Mouse (Mus musculus): ENCODE measurements around the gene Cdhr5. TPM values are rescaled to one million over a fixed set of nuclear protein-coding genes. Genes with fewer than 3 reads are reported as not detected.

The Cdhr5 gene
- polyA plus RNA-seq, 1 experiment from 2014 or later: 0.19 TPM

- Histone ChIP-seq H3K4me1 (peaks cover 22% of the 10 kb centered on the region), H3K9ac (no peak overlapping the region), H3K27me3 (no peaks in the 10 kb centered on the region), H3K9me3 (no peaks in the 10 kb centered on the region), H3K4me2 (no peak overlapping the region), H3K27ac (no peak overlapping the region), H3K36me3 (peaks cover 57% of the 10 kb centered on the region), H3K4me3 (no peak overlapping the region)
- no peak for ATAC-seq (ENCODE audit: insufficient number of reproducible peaks, low FRiP score, low TSS enrichment, low read depth)
- WGBS: 96% methylated on average over 10 of the region's 10 CpGs
Observed at GRCm38 (mm10) chr7:141231551-141231950, 45.0 kb downstream of the Cdhr5 start.

GRCm38 (mm10) chr7:141231111-141231510 lies 45.5 kb downstream of the Cdhr5 start:
- no peak overlapping the region for H3K9ac ChIP-seq
- peaks cover 22% of the 10 kb centered on the region for H3K4me1 ChIP-seq
- H3K9me3 ChIP-seq: no peaks in the 10 kb centered on the region
- H3K27ac ChIP-seq: no peak overlapping the region
- no peak overlapping the region for H3K4me3 ChIP-seq
- H3K4me2 ChIP-seq: no peak overlapping the region
- 92% methylated on average over 3 of the region's 3 CpGs for WGBS
- no peak for ATAC-seq (ENCODE audit: insufficient number of reproducible peaks, low FRiP score, low TSS enrichment, low read depth)
- no peaks in the 10 kb centered on the region for H3K27me3 ChIP-seq
- H3K36me3 ChIP-seq: peaks cover 54% of the 10 kb centered on the region

- Histone ChIP-seq H3K9ac (no peak overlapping the region), H3K4me2 (no peak overlapping the region), H3K36me3 (peaks cover 49% of the 10 kb centered on the region), H3K4me3 (no peak overlapping the region), H3K9me3 (no peaks in the 10 kb centered on the region), H3K27me3 (no peaks in the 10 kb centered on the region), H3K27ac (no peak overlapping the region), H3K4me1 (peaks cover 22% of the 10 kb centered on the region)
- WGBS: 95% methylated on average over 4 of the region's 4 CpGs
- no peak for ATAC-seq (ENCODE audit: insufficient number of reproducible peaks, low FRiP score, low TSS enrichment, low read depth)
Observed at GRCm38 (mm10) chr7:141230570-141230969, 46.0 kb downstream of the Cdhr5 start.

GRCm38 (mm10) chr7:141229702-141230101 lies 46.9 kb downstream of the Cdhr5 start:
- H3K4me1 ChIP-seq: peaks cover 22% of the 10 kb centered on the region
- H3K36me3 ChIP-seq: peaks cover 40% of the 10 kb centered on the region
- WGBS: 58% methylated on average over 6 of the region's 6 CpGs
- H3K27ac ChIP-seq: no peak overlapping the region
- peak overlapping the region; percentile 71 for H3K4me2 ChIP-seq
- no peak for ATAC-seq (ENCODE audit: insufficient number of reproducible peaks, low FRiP score, low TSS enrichment, low read depth)
- peak overlapping the region; percentile 97 for H3K9ac ChIP-seq
- H3K4me3 ChIP-seq: peak overlapping the region; percentile 100
- no peaks in the 10 kb centered on the region for H3K27me3 ChIP-seq
- H3K9me3 ChIP-seq: no peaks in the 10 kb centered on the region

- no peaks in the 10 kb centered on the region for H3K27me3 ChIP-seq
- H3K4me3 ChIP-seq: peak within 1 kb of the TSS; percentile 100
- peak within 1 kb of the TSS; percentile 96 for H3K27ac ChIP-seq
- H3K4me2 ChIP-seq: peak within 1 kb of the TSS; percentile 71
- WGBS: under 1% methylated on average over 76 of the region's 76 CpGs
- H3K36me3 ChIP-seq: peaks cover 28% of the 10 kb centered on the region
- peak within 1 kb of the TSS; percentile 97 for H3K9ac ChIP-seq
- H3K9me3 ChIP-seq: no peaks in the 10 kb centered on the region
- peaks cover 22% of the 10 kb centered on the region for H3K4me1 ChIP-seq
- ATAC-seq (ENCODE audit: insufficient number of reproducible peaks, low FRiP score, low TSS enrichment, low read depth): peak; percentile 86
Observed at GRCm38 (mm10) chr7:141228279-141229067, 48.1 kb downstream of the Cdhr5 start, which contains the start of gene Phrf1. Gene Phrf1 (plus strand): TSS chr7:141228784.

- no peak overlapping the region for H3K9ac ChIP-seq
- H3K4me3 ChIP-seq: peak overlapping the region; percentile 100; the same call in 1 of the 2 replicates
- WGBS: 79% methylated on average over 4 of the region's 4 CpGs
- peak overlapping the region; percentile 71; the same call in 1 of the 2 replicates for H3K4me2 ChIP-seq
- 0 out of 2 replicates have a peak overlapping the region, but pooled peaks have one; percentile 96 for H3K27ac ChIP-seq
- H3K27me3 ChIP-seq: no peaks in the 10 kb centered on the region
- H3K36me3 ChIP-seq: peaks cover 21% of the 10 kb centered on the region
- no peaks in the 10 kb centered on the region for H3K9me3 ChIP-seq
- ATAC-seq (ENCODE audit: insufficient number of reproducible peaks, low FRiP score, low TSS enrichment, low read depth): 0 out of 2 replicates have a peak, but pooled peaks have one; percentile 2
- H3K4me1 ChIP-seq: peaks cover 25% of the 10 kb centered on the region
Observed at GRCm38 (mm10) chr7:141227796-141228195, 48.8 kb downstream of the Cdhr5 start.

GRCm38 (mm10) chr7:141226535-141226934 lies 50.1 kb downstream of the Cdhr5 start:
- WGBS: 81% methylated on average over 6 of the region's 6 CpGs
- H3K4me1 ChIP-seq: peaks cover 36% of the 10 kb centered on the region

GRCm38 (mm10) chr7:141222696-141223215 lies 53.8 kb downstream of the Cdhr5 start:
- Histone ChIP-seq H3K9me3 (no peaks in the 10 kb centered on the region), H3K9ac (no peak overlapping the region), H3K36me3 (peaks cover 12% of the 10 kb centered on the region; the same call in 1 of the 2 replicates), H3K4me3 (no peak overlapping the region), H3K4me2 (peak overlapping the region; percentile 82; the same call in 1 of the 2 replicates), H3K27me3 (no peaks in the 10 kb centered on the region), H3K4me1 (peaks cover 44% of the 10 kb centered on the region), H3K27ac (peak overlapping the region; percentile 90)
- ATAC-seq (ENCODE audit: insufficient number of reproducible peaks, low FRiP score, low TSS enrichment, low read depth): no peak
- 77% methylated on average over 4 of the region's 4 CpGs for WGBS

More at GRCm38 (mm10) chr7:141226535-141226934, 50.1 kb downstream of the Cdhr5 start:
- Histone ChIP-seq H3K9me3 (no peaks in the 10 kb centered on the region), H3K36me3 (peaks cover 8% of the 10 kb centered on the region), H3K27ac (no peak overlapping the region), H3K9ac (no peak overlapping the region), H3K4me3 (no peak overlapping the region), H3K4me2 (no peak overlapping the region), H3K27me3 (no peaks in the 10 kb centered on the region)
- ATAC-seq (ENCODE audit: insufficient number of reproducible peaks, low FRiP score, low TSS enrichment, low read depth): no peak

- ATAC-seq (ENCODE audit: insufficient number of reproducible peaks, low FRiP score, low TSS enrichment, low read depth): no peak
- peak overlapping the region; percentile 90 for H3K27ac ChIP-seq
- WGBS: 4% methylated on average over 8 of the region's 8 CpGs
Observed at GRCm38 (mm10) chr7:141222126-141222467, 54.5 kb downstream of the Cdhr5 start.

GRCm38 (mm10) chr7:141221249-141222125 lies 55.1 kb downstream of the Cdhr5 start:
- WGBS: 3% methylated on average over 44 of the region's 44 CpGs
- peaks cover 12% of the 10 kb centered on the region; the same call in 1 of the 2 replicates for H3K36me3 ChIP-seq
- H3K27me3 ChIP-seq: no peaks in the 10 kb centered on the region
- peak overlapping the region; percentile 90 for H3K27ac ChIP-seq
- H3K4me3 ChIP-seq: peak overlapping the region; percentile 67
- H3K4me1 ChIP-seq: peaks cover 55% of the 10 kb centered on the region
- H3K9ac ChIP-seq: peak overlapping the region; percentile 74
- H3K4me2 ChIP-seq: peak overlapping the region; percentile 82
- H3K9me3 ChIP-seq: no peaks in the 10 kb centered on the region
- peak; percentile 97 for ATAC-seq (ENCODE audit: insufficient number of reproducible peaks, low FRiP score, low TSS enrichment, low read depth)

More at GRCm38 (mm10) chr7:141222126-141222467, 54.5 kb downstream of the Cdhr5 start:
- Histone ChIP-seq H3K36me3 (peaks cover 12% of the 10 kb centered on the region; the same call in 1 of the 2 replicates), H3K9me3 (no peaks in the 10 kb centered on the region), H3K9ac (0 out of 2 replicates have a peak overlapping the region, but pooled peaks have one; percentile 20), H3K27me3 (no peaks in the 10 kb centered on the region), H3K4me1 (peaks cover 48% of the 10 kb centered on the region), H3K4me2 (peak overlapping the region; percentile 82), H3K4me3 (peak overlapping the region; percentile 67)

- Histone ChIP-seq H3K36me3 (peaks cover 12% of the 10 kb centered on the region; the same call in 1 of the 2 replicates), H3K9ac (no peak overlapping the region), H3K4me3 (peak overlapping the region; percentile 67), H3K9me3 (no peaks in the 10 kb centered on the region), H3K4me2 (peak overlapping the region; percentile 82), H3K27ac (0 out of 2 replicates have a peak overlapping the region, but pooled peaks have one; percentile 88), H3K27me3 (no peaks in the 10 kb centered on the region), H3K4me1 (peaks cover 64% of the 10 kb centered on the region)
- WGBS: 66% methylated on average over 1 of the region's 1 CpGs
- no peak for ATAC-seq (ENCODE audit: insufficient number of reproducible peaks, low FRiP score, low TSS enrichment, low read depth)
Observed at GRCm38 (mm10) chr7:141220377-141220776, 56.2 kb downstream of the Cdhr5 start.
